Mouse (Mus musculus): ENCODE measurements around the gene Tbc1d22a.

Gene Tbc1d22a

DNA sequence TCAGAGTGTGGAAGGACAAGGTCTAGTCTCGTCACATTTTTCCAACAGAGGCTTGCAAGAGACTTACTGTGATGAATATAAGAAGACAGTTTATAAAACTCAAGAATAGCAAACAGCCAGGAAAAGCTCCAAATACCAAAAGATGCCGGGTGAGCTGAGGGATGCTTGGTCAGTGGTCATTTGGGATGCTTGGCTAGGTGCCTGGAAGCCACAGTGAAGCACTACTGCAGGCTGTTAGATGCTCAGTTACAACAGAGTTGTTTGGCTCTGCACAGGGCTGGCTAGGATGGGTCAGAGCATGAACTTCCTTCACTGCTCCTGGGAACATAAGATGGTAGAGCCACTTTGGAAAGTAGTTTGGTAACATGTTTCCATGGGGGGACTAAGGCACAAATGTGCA is 230.0 kb downstream of the Tbc1d22a start:
- no peak for DNase-seq (ENCODE audit: low spot score in 2 of 2)

DNA sequence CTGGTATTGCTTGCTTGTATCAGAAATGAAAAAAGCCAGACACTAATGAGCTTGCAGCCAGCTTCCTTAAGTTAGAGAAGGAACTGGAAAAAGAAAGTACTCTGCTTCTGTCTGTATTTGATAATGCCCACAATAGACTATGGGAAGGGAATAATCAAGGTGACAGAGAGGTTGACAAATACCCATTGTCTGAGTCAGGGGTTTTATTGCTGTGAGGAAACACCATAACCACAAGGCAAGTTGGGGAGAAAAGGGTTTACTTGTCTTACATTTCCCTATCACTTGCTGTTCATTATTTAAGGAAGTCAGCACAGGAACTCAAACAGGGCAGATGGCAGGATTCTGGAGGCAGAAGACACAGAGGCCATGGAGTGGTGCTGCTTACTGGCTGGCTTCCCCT is 231.8 kb downstream of the Tbc1d22a start:
- no peak for DNase-seq (ENCODE audit: low spot score in 2 of 2)

GRCm38 (mm10) chr15:86447251-86447650 is 233.0 kb downstream of the Tbc1d22a start:
- DNase-seq (ENCODE audit: low spot score in 2 of 2): no peak

DNA sequence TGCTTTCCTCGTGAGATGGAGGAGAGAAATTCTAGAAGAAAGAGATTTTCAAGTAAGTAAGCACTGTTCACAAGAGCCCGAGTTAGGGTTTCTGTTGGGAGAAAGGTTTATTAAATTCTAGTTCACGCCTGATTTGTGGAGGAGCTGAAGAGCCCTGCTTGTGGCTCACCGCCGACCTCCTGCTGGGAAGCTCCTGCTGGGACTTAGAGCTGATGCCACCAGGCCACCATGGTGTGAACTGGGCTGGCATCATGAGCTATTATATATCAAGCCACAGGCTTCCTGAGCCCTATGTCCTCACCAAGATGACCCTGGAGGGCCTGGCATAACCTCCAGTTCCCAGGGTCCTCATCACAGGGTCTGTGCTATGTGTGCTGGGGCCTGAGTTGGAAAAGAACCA is 235.0 kb downstream of the Tbc1d22a start:
- no peak for DNase-seq (ENCODE audit: low spot score in 2 of 2)

- no peak for DNase-seq (ENCODE audit: low spot score in 2 of 2)
Observed at GRCm38 (mm10) chr15:86449794-86450193, 235.5 kb downstream of the Tbc1d22a start.

- DNase-seq (ENCODE audit: low spot score in 2 of 2): no peak
Observed at GRCm38 (mm10) chr15:86459413-86459812, 245.2 kb downstream of the Tbc1d22a start.

DNA sequence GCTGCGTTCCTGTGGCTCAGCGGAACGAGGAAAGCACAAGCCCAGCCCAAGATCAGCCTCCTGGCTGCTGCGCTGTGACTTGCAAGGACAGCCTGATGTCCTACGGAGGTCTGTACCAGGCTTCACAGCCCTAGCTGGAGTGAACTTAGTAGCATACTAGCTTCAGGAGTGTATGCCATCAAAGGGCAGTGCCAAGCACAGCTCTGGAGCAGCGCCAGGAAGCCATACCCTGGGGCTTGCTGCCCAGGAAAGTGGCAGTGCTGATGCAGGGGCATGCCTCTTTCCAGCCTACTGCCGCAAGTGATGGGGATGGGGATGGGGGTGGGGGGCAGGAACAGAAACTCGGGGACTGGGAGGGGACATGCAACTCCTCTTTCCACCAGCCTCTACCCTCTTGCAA is 248.4 kb downstream of the Tbc1d22a start:
- no peak for DNase-seq (ENCODE audit: low spot score in 2 of 2)

GRCm38 (mm10) chr15:86468082-86468481 is 253.8 kb downstream of the Tbc1d22a start:
- DNase-seq (ENCODE audit: low spot score in 2 of 2): no peak

GRCm38 (mm10) chr15:86471136-86471535 is 256.9 kb downstream of the Tbc1d22a start:
- DNase-seq (ENCODE audit: low spot score in 2 of 2): peak in 1 of 2 experiments; percentile 20

DNA sequence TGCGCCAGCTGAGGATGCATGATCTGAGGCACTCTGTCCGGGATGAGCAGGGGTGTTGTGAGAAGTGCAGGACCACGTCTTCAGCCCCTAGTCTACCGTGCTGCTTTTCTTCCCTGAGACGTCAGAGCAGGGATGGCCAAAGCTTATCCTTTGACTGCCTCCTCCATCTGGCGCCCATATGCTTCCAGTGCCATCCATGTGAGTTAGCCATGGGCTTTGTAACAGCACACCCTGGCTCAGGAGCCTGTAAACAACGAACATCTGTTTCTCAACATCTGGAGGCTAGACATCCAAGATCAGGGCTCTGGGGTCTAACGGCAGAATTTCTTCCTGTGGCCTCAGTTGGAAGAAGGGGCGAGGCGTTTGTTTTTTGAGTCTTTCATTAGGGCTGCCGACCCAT is 259.2 kb downstream of the Tbc1d22a start:
- DNase-seq (ENCODE audit: low spot score in 2 of 2): no peak

DNA sequence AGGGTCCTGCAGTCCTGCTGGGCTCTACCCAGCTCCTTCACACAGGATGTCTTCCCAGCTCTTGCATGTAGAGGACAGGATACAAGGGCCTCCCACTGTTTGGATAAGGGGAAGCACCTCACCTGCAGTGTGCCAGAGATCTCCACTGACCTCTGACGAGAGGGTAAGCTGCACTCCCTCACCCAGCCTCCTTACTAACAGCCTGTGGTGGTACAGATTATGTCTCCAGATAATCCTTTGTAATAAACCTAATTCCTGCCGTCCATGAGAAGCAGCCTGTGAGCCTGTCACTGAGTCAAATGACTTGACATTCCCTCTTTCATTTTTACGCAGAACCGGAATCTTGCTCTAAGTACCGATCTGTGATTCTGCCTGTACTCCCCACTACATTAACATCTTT is 260.7 kb downstream of the Tbc1d22a start:
- no peak for DNase-seq (ENCODE audit: low spot score in 2 of 2)

GRCm38 (mm10) chr15:86476483-86476882 is 262.2 kb downstream of the Tbc1d22a start:
- no peak for DNase-seq (ENCODE audit: low spot score in 2 of 2)

DNA sequence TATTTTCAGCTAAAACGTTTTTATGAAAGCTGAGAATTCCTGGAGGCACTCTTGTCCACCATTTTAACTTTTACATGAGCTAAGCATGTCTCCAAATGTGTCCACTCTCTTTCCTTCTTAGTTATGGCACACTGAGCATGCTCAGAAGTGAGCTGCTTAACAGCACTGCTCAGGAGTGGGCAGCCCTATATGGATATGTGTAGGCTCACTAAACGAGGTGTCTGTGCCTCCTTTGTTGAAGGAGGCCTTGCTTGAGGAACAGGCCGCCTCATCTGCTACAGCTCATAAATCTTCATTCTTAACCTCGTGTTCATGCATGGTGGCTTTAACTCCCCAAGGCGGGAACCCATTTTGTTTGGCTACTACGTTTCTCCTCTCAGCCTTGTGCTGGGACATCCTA is 262.8 kb downstream of the Tbc1d22a start:
- no peak for DNase-seq (ENCODE audit: low spot score in 2 of 2)

GRCm38 (mm10) chr15:86477471-86477992 is 263.3 kb downstream of the Tbc1d22a start:
- DNase-seq (ENCODE audit: low spot score in 2 of 2): no peak

GRCm38 (mm10) chr15:86478685-86479502 is 264.6 kb downstream of the Tbc1d22a start:
- no peak for DNase-seq (ENCODE audit: low spot score in 2 of 2)

DNA sequence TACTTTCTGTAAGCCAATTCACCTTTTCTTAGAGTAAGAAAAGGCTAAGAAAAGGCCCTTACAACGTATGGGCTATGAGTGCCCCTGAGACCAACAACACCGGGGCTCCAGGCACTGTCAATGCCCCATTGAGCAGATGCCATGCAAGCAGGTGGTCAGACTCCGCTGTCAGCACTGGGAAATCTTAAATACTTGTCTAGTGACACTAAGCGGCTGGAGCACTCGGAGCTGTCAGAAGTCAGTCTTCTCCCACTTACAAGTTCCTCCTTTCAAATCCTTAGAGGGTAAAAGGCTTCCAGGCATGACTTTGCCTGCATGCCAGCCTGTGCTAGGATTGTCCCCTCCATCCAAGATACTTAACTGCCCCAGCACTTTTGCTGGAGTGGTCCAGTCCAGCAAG is 268.1 kb downstream of the Tbc1d22a start:
- DNase-seq (ENCODE audit: low spot score in 2 of 2): no peak

DNA sequence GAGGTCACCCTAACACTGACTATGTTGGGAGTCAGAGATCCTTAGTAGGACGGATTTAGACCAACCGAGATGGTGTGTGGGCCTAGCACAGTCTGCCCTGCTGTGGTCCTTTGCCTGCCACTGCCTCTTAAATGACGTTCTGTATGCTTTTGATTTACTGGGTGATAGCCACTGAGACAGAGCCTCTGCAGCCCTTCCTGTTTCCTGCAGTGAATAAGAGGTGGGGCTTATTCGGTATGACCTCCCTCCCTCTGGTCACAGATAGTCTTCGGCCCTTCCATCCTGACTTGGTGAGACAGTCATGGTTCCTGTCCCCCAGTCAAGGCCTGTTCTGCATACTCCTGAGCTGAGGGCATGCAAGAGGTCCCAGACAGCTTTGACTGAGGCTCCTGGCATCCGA is 271.6 kb downstream of the Tbc1d22a start:
- no peak for DNase-seq (ENCODE audit: low spot score in 2 of 2)

DNA sequence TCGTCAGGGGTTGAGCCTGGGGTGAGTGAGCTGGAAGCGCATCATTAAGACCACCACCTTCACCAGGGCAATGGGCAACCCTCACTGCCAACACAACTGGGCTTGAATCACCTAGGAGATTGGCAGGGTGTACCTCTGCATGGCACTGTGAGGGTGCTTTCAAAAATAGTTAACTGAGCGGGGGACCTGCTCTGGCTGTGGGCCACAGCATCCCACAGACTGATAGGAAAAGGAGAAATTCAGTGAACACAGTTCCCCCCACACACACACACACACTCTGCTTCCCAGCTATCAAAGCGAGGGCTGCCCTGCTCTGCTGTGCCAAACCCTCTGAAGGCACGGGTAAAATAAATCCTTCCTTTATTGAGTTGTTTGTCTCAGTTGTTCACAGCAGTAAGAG is 273.1 kb downstream of the Tbc1d22a start:
- peak in 1 of 2 experiments; percentile 23 for DNase-seq (ENCODE audit: low spot score in 2 of 2)

GRCm38 (mm10) chr15:86491434-86492099 is 277.3 kb downstream of the Tbc1d22a start:
- no peak for DNase-seq (ENCODE audit: low spot score in 2 of 2)

DNA sequence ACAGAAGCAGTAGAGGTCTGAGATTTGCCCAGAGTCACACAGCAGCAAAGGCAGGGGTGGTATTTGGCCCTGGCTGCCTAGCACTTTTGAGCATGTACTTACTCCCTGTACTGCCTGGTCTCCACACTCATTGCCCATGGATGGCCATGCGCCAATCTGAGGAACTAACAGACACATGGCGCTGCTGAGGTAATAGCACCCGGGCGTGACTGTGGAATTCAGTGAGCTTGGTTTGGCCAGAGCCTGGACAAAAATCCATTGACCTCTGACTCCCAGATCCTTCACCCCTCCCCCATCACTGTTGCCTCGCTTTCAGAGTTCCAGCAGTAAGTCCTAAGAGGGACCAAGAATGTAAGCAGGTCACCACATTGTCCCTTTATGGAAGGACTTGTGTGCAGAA is 278.4 kb downstream of the Tbc1d22a start:
- DNase-seq (ENCODE audit: low spot score in 2 of 2): no peak

DNA sequence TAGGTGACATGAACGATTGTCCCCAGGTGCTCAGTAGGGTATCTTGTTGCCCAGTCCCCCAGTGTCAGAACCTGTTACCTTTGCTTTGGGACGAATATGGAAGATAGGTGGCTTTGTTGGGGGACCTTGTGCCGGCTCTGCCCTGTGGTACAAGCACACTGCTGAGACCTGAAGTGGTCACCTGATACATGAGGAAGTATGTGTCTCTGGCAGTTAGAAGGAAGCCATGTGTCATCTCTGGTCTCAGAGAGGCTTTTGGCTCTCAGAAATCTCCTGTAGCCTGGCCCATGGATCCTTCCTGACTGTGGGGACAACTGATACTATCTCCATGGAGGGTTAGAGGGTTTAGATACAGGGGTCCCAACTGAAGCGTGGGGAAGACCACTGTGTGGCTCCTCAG is 281.9 kb downstream of the Tbc1d22a start:
- no peak for DNase-seq (ENCODE audit: low spot score in 2 of 2)

DNA sequence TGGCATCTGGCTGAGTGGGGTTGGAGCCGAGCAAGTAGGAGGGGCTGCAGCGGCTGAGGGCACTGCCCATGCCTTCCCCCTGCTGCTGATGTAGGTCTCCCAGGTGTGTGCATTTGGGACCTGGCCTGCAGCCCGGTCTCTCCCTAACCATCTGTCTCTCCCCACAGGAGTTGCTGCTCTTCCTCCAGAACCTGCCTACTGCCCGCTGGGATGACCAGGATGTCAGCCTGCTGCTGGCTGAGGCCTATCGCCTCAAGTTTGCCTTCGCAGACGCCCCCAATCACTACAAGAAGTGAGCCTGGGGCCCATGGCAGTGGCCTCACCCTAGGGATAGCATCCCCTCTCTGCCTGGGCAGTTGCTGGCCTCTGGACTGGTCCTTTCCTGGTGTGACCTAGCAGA is 282.4 kb downstream of the Tbc1d22a start:
- no peak for DNase-seq (ENCODE audit: low spot score in 2 of 2)

DNA sequence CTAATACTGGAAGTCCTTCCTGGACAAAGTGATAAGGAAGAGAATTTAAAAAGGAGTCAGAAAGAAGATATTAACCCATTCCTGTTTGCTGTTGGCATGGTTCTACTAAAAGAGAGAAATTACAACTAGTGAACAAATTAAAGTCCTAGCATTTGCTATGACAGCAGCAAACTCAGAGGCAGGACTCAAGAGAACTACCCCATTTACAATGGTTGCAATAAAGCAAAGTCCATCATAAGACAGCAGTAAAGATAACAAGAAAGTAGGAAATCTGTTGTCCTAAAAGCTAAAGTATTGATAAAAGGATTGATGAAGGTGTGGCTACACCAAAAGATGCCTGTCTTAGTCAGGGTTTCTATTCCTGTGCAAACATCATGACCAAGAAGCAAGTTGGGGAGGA is 286.3 kb downstream of the Tbc1d22a start:
- DNase-seq (ENCODE audit: low spot score in 2 of 2): no peak

All from frontal cortex, postnatal 25 days (tissue).